Mouse (Mus musculus): ENCODE data around the gene Tmem131l. TPM values are rescaled to one million over a fixed set of nuclear protein-coding genes. Genes with fewer than 3 reads are reported as not detected.

The Tmem131l gene
- polyA plus RNA-seq, 1 experiment from 2014 or later, result 35.7 TPM

DNA sequence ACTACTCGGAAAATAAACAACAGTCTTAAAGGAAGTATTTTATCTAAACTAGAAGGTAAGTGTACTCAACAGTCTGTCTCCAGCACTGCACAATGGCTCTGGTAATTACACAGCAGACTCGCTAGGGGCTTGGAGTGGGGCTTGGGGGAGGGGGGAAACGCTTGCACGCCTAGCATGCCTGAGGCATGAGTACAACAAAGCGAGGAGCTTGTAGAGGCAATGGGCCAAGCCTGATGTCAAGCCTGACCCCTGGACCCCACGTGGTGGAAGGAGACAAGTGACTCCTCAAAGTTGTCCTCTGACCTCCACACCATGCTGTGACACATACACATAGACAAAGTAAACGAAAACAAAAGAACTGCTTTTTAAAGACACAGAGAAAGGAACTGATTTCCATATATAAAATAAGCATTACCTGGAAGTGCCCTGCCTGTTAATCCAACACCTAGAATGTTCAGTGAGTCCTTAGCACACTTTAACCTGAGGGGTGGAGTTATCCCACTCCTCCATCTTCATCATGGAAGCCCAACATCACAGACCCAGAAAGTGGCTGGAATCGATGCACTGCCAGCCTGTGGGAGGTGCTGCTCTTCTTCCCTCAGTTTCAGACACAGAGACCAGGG is 45.6 kb downstream of the Tmem131l start:
- DNase-seq (ENCODE audit: low spot score), result no peak
- Histone ChIP-seq H3K36me3 (ENCODE audit: control insufficient read depth, insufficient read depth, low read length) (no peaks in the 10 kb centered on the region), H3K4me3 (ENCODE audit: low read depth, low read length) (no peak overlapping the region), H3K27me3 (replicated peaks; ENCODE audit: control insufficient read depth, insufficient read depth, low read length) (no peaks in the 10 kb centered on the region), H3K9me3 (ENCODE audit: control insufficient read depth, low read length) (no peaks in the 10 kb centered on the region), H3K4me1 (replicated peaks; ENCODE audit: control insufficient read depth, insufficient read depth, low read length) (peaks cover 12% of the 10 kb centered on the region; the same call in 1 of the 2 replicates), H3K9ac (ENCODE audit: low read depth, low read length) (no peak overlapping the region), H3K27ac (ENCODE audit: low read depth, low read length) (no peak overlapping the region), H3K4me2 (no peak overlapping the region)
- no peak for ATAC-seq (replicated peaks; ENCODE audit: low FRiP score)
- 55% methylated on average over 8 of the region's 8 CpGs for WGBS

DNA sequence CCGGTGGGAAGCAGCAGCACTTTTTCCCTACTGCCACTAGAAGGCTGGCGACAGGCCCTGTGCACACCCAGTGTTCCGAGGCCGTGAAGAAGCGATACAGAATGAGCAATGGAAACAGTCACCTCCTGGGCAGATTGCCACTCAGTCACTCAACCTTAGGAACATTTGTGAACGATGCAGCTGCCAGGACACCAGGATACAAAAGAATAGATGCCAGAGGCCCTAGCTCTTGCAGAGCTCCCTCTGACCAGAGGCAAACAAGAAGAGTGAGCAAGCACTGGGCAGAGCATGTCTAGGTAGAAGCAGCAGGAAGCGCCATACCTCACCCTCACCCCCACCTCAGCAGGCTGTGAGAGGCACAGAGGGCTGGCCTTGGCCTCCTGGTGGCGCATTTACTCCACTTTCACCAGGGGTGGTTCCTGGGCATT is 46.9 kb downstream of the Tmem131l start:
- H3K4me3 ChIP-seq (ENCODE audit: low read depth, low read length), result no peak overlapping the region
- peaks cover 14% of the 10 kb centered on the region; the same call in 1 of the 2 replicates for H3K4me1 ChIP-seq (replicated peaks; ENCODE audit: control insufficient read depth, insufficient read depth, low read length)
- H3K27ac ChIP-seq (ENCODE audit: low read depth, low read length), result no peak overlapping the region
- WGBS, result 80% methylated on average over 8 of the region's 8 CpGs
- H3K4me2 ChIP-seq, result no peak overlapping the region
- H3K9me3 ChIP-seq (ENCODE audit: control insufficient read depth, low read length), result no peaks in the 10 kb centered on the region
- no peak overlapping the region for H3K9ac ChIP-seq (ENCODE audit: low read depth, low read length)
- DNase-seq (ENCODE audit: low spot score) (no peak), ATAC-seq (replicated peaks; ENCODE audit: low FRiP score) (no peak)
- no peaks in the 10 kb centered on the region for H3K36me3 ChIP-seq (ENCODE audit: control insufficient read depth, insufficient read depth, low read length)
- no peaks in the 10 kb centered on the region for H3K27me3 ChIP-seq (replicated peaks; ENCODE audit: control insufficient read depth, insufficient read depth, low read length)

DNA sequence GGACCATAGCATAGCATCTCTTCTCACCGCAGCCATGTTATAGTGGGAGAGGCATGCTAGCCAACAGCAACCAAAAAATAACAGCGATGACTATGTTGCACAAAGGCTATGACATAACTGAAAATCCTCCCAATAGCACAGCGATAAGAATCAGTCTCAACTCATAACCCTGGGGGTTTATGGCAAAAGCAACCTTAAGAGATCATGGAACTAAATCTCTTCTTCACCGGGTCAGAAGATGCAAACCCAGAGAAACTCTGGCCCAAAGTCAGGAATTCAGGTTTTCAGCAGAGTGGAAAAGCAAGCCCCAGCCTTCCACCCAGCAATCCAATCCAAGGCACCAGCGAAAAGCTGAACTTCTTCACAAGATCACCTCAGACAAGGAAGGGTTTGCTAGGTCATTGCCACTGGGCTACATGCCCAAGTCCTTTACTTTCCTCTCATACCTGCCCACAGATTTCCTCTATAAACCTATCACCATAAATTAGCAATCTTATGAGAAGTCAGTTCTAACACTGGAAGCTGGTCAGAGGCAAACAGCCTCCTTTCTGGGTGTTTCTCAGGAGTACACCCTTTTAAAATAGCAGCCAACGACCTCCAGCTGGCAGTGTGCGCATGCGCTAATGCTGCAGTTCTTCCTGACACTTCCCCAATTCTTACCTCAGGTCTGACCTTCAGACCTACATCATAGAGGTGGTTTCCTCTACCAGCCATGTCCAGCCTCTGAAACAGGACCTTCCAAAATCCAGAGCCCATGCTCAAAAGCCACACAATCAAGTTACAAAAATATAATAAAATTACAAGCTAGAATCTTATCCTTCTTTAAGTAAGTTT is 48.1 kb downstream of the Tmem131l start:
- H3K36me3 ChIP-seq (ENCODE audit: control insufficient read depth, insufficient read depth, low read length), result no peaks in the 10 kb centered on the region
- H3K4me3 ChIP-seq (ENCODE audit: low read depth, low read length), result no peak overlapping the region
- DNase-seq (ENCODE audit: low spot score) (no peak), ATAC-seq (replicated peaks; ENCODE audit: low FRiP score) (no peak)
- H3K9me3 ChIP-seq (ENCODE audit: control insufficient read depth, low read length), result no peaks in the 10 kb centered on the region
- WGBS, result 77% methylated on average over 8 of the region's 8 CpGs
- H3K4me2 ChIP-seq, result no peak overlapping the region
- no peak overlapping the region for H3K9ac ChIP-seq (ENCODE audit: low read depth, low read length)
- H3K4me1 ChIP-seq (replicated peaks; ENCODE audit: control insufficient read depth, insufficient read depth, low read length), result peaks cover 14% of the 10 kb centered on the region; the same call in 1 of the 2 replicates
- H3K27me3 ChIP-seq (replicated peaks; ENCODE audit: control insufficient read depth, insufficient read depth, low read length), result no peaks in the 10 kb centered on the region
- no peak overlapping the region for H3K27ac ChIP-seq (ENCODE audit: low read depth, low read length)

DNA sequence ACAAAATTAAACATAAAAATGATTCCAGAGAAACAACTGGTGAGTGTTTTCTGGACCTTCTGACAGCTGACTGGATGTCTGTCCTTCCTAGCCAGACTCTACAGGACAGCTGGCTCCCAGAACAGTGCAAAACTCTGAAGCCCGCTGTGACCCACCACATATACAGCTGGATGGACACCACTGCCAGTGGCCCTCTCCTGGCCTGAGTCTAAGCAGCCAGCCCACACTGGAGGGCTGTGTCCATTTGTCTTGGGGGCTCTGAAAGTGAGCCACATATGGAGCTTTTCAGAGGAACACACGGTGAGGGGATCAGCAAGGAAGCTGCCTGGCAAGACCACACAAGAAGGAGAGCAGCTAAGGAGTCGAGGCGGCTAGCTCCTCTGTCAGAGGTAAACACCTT is 51.8 kb downstream of the Tmem131l start:
- no peak for DNase-seq (ENCODE audit: low spot score)
- Histone ChIP-seq H3K36me3 (ENCODE audit: control insufficient read depth, insufficient read depth, low read length) (no peaks in the 10 kb centered on the region), H3K27me3 (replicated peaks; ENCODE audit: control insufficient read depth, insufficient read depth, low read length) (no peaks in the 10 kb centered on the region), H3K9ac (ENCODE audit: low read depth, low read length) (no peak overlapping the region), H3K9me3 (ENCODE audit: control insufficient read depth, low read length) (no peaks in the 10 kb centered on the region), H3K4me1 (replicated peaks; ENCODE audit: control insufficient read depth, insufficient read depth, low read length) (0 out of 2 replicates have a peak, but pooled peaks cover 8% of the 10 kb centered on the region), H3K4me3 (ENCODE audit: low read depth, low read length) (no peak overlapping the region), H3K27ac (ENCODE audit: low read depth, low read length) (no peak overlapping the region), H3K4me2 (no peak overlapping the region)
- WGBS, result 53% methylated on average over 4 of the region's 4 CpGs
- no peak for ATAC-seq (replicated peaks; ENCODE audit: low FRiP score)

DNA sequence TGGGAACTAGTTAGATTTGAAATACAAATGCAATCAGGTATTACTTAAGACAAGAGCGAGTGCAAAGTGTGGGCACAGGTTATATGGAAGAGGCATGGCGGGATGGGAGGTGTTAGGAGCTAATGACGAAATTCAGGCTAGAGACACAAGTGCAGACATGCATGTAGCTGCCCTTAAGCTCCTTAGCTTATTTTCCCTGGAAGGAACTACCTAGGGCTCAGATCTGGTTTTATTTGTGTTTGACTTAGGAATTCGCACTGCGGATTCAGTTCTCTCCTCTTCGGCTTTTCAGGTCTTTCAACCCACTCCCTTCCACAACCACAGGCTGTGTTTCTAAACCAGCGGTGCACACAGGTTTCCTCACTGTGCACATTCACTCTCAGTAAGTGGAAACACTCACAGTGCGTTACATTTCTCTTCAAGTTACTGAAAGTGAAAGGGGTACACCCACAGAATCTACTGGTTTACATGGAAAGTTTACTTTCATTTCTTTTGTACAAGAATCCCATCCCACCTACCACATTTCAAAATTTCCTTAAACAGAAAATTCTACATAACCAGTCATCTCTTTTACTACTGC is 52.4 kb downstream of the Tmem131l start:
- H3K9ac ChIP-seq (ENCODE audit: low read depth, low read length), result no peak overlapping the region
- H3K27ac ChIP-seq (ENCODE audit: low read depth, low read length), result no peak overlapping the region
- no peak for ATAC-seq (replicated peaks; ENCODE audit: low FRiP score)
- DNase-seq (ENCODE audit: low spot score), result no peak
- H3K4me1 ChIP-seq (replicated peaks; ENCODE audit: control insufficient read depth, insufficient read depth, low read length), result 0 out of 2 replicates have a peak, but pooled peaks cover 8% of the 10 kb centered on the region
- H3K9me3 ChIP-seq (ENCODE audit: control insufficient read depth, low read length), result no peaks in the 10 kb centered on the region
- H3K36me3 ChIP-seq (ENCODE audit: control insufficient read depth, insufficient read depth, low read length), result no peaks in the 10 kb centered on the region
- WGBS, result 88% methylated on average over 8 of the region's 8 CpGs
- no peak overlapping the region for H3K4me3 ChIP-seq (ENCODE audit: low read depth, low read length)
- H3K27me3 ChIP-seq (replicated peaks; ENCODE audit: control insufficient read depth, insufficient read depth, low read length), result no peaks in the 10 kb centered on the region
- no peak overlapping the region for H3K4me2 ChIP-seq

DNA sequence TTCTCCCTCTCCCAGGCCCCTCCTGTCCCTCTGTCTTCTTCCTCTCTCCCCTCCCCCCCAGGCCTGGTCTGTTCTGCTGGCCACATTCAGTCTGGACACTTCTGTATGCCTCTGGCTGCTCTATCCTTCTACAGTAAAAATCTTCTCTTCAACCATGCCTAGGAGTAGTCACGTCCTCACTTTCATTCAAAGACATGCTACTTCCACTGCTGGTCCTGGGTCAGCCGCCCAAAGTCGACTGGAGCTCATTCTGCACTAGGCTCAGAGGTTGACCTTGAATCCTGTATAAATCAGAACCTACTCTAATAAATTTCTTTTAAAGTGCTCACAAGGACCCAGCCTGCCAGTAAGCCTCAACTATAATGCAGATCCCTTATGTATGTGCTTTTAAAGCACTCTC is 53.2 kb downstream of the Tmem131l start:
- ATAC-seq (replicated peaks; ENCODE audit: low FRiP score) (no peak), DNase-seq (ENCODE audit: low spot score) (no peak)
- Histone ChIP-seq H3K36me3 (ENCODE audit: control insufficient read depth, insufficient read depth, low read length) (no peaks in the 10 kb centered on the region), H3K27ac (ENCODE audit: low read depth, low read length) (no peak overlapping the region), H3K27me3 (replicated peaks; ENCODE audit: control insufficient read depth, insufficient read depth, low read length) (no peaks in the 10 kb centered on the region), H3K4me1 (replicated peaks; ENCODE audit: control insufficient read depth, insufficient read depth, low read length) (0 out of 2 replicates have a peak, but pooled peaks cover 4% of the 10 kb centered on the region), H3K9ac (ENCODE audit: low read depth, low read length) (no peak overlapping the region), H3K9me3 (ENCODE audit: control insufficient read depth, low read length) (no peaks in the 10 kb centered on the region), H3K4me2 (no peak overlapping the region), H3K4me3 (ENCODE audit: low read depth, low read length) (no peak overlapping the region)
- 59% methylated on average over 3 of the region's 3 CpGs for WGBS

DNA sequence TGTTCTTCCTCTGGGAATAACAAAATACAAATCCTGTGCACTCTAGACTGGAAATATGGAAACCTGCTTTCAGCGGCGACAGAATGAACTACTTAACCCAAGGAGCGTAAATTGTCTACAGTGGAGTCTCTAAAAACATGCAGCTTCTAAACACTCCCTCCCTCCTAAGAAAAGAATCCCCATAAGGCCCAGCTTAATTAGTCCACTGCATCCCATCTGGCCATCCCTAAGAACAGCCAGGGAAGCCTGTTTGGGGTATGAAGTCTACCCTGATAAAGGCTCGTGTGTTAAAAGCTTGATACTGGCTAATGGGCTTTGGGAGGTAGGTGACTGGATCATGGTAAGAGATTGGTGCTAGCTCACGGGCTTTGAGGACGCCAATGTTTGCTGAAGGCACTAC is 54.5 kb downstream of the Tmem131l start:
- Histone ChIP-seq H3K4me3 (ENCODE audit: low read depth, low read length) (no peak overlapping the region), H3K4me2 (no peak overlapping the region), H3K9ac (ENCODE audit: low read depth, low read length) (no peak overlapping the region), H3K36me3 (ENCODE audit: control insufficient read depth, insufficient read depth, low read length) (no peaks in the 10 kb centered on the region), H3K4me1 (replicated peaks; ENCODE audit: control insufficient read depth, insufficient read depth, low read length) (0 out of 2 replicates have a peak, but pooled peaks cover 4% of the 10 kb centered on the region), H3K27me3 (replicated peaks; ENCODE audit: control insufficient read depth, insufficient read depth, low read length) (no peaks in the 10 kb centered on the region), H3K27ac (ENCODE audit: low read depth, low read length) (no peak overlapping the region), H3K9me3 (ENCODE audit: control insufficient read depth, low read length) (no peaks in the 10 kb centered on the region)
- 74% methylated on average over 6 of the region's 6 CpGs for WGBS
- DNase-seq (ENCODE audit: low spot score) (no peak), ATAC-seq (replicated peaks; ENCODE audit: low FRiP score) (no peak)

DNA sequence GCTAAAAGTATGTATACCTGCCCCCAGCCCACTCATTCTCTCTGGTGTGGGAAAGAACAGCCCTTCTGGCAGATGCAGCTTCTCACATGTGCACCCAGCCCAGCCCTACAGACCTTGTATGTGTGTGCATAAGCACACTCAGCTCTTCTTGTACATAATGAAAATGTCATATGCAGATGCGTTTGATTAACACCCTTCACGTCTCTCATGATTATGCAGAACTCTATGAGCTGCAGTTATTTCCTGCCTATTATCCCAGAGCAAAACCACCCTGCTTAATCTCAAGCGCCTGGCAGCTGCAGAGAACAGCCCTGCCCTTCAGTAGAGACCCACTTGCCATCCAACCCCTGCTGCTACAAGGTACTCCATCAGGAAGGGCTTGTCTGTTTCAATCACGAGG is 55.6 kb downstream of the Tmem131l start:
- Histone ChIP-seq H3K9ac (ENCODE audit: low read depth, low read length) (no peak overlapping the region), H3K27me3 (replicated peaks; ENCODE audit: control insufficient read depth, insufficient read depth, low read length) (no peaks in the 10 kb centered on the region), H3K36me3 (ENCODE audit: control insufficient read depth, insufficient read depth, low read length) (no peaks in the 10 kb centered on the region), H3K9me3 (ENCODE audit: control insufficient read depth, low read length) (no peaks in the 10 kb centered on the region), H3K4me2 (no peak overlapping the region), H3K4me1 (replicated peaks; ENCODE audit: control insufficient read depth, insufficient read depth, low read length) (0 out of 2 replicates have a peak, but pooled peaks cover 7% of the 10 kb centered on the region), H3K4me3 (ENCODE audit: low read depth, low read length) (no peak overlapping the region), H3K27ac (ENCODE audit: low read depth, low read length) (no peak overlapping the region)
- 72% methylated on average over 4 of the region's 4 CpGs for WGBS
- DNase-seq (ENCODE audit: low spot score) (no peak), ATAC-seq (replicated peaks; ENCODE audit: low FRiP score) (no peak)
